Mouse (Mus musculus) CD4-positive, CD25-positive, alpha-beta regulatory T cell (primary cell): ENCODE data around the gene Fasl. TPM values are rescaled to one million over a fixed set of nuclear protein-coding genes. Genes with fewer than 3 reads are reported as not detected.

Experiments
- polyA plus RNA-seq: library from polyadenylated mRNA; unstranded; fragments of 100-300 nt; shearing (Covaris generic); gene quantifications from one replicate; pipeline ENCODE4 v1.2.1, GENCODE M21; 2017

Gene Fasl
- polyA plus RNA-seq = 8.3 TPM

DNA sequence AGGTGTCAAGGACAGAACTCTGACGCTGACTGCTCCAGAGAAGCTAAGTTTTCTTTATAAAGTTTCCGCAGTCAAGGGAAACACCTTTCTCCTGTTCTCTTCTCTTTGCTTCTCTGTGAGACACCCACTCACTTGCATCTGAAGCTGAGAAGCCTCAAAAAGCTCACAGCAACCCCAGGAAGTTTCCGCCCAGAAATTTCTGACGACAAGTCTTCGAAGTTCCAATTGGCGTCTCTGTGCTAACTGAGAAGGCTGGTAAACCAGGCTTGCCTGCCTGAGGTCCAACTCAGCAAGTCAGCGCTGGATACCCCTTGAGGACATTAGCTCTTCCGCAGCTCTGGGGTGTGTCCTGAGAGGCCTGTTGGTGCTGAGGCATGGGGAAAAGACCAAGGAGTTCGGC lies at the start of gene Fasl:
Gene Fasl (minus strand): TSS at position 157 of the 400 bp plus-strand sequence.

Other genes starting within 250 kb of the Fasl start
- 48.2 TPM for gene Suco, start 88.2 kb upstream of the Fasl start, polyA plus RNA-seq
- 29.8 TPM for gene Pigc, start 180.7 kb upstream of the Fasl start, polyA plus RNA-seq
- not detected for gene 4930558K02Rik, start 191.1 kb upstream of the Fasl start, polyA plus RNA-seq